ENCODE assay signal across 26 mouse cellular contexts in genomic region chr2:9287077-9287476, GRCm38 (mm10).
"Had no signal": no experiment of that assay in that cellular context is flagged by ENCODE, and none has a peak within 500 bp of the region (broad histone marks: within the 10 kb centered on the region; RNA-seq: fewer than 3 reads in every experiment).

No protein-coding gene starts in this region.

- H3K4me3 ChIP-seq: heart, embryonic 10.5 days; heart, embryonic 12.5 days; hindbrain, embryonic 10.5 days; hindbrain, embryonic 12.5 days; intestine, embryonic 15.5 days; layer of hippocampus, adult 2 months; left cerebral cortex, adult 2 months; limb, embryonic 10.5 days; limb, embryonic 12.5 days; liver, embryonic 13.5 days; liver, embryonic 15.5 days had no signal

- H3K9me3 ChIP-seq: heart, embryonic 10.5 days; heart, embryonic 12.5 days; hindbrain, embryonic 10.5 days; hindbrain, embryonic 12.5 days; intestine, embryonic 15.5 days; limb, embryonic 10.5 days; limb, embryonic 12.5 days; liver, embryonic 13.5 days; liver, embryonic 15.5 days had no signal

- DNase-seq: gastrocnemius, postnatal 14 days; gastrocnemius, postnatal 36 days; heart, adult 11 months; heart, postnatal 10 days; heart, postnatal 4 days; kidney, adult 2 months; kidney, adult 9 months; kidney, postnatal 4 days; liver; liver, embryonic 13.5 days; liver, postnatal 0 days had no signal

- H3K9ac ChIP-seq: heart, embryonic 12.5 days; hindbrain, embryonic 12.5 days; hindbrain, embryonic 14.5 days; intestine, embryonic 15.5 days; limb, embryonic 12.5 days; liver, embryonic 13.5 days; liver, embryonic 15.5 days; liver, postnatal 0 days had no signal

- H3K27ac ChIP-seq: heart, embryonic 10.5 days; hindbrain, embryonic 10.5 days; hindbrain, embryonic 12.5 days; hindbrain, embryonic 14.5 days; intestine, embryonic 15.5 days; layer of hippocampus, adult 2 months; left cerebral cortex, adult 2 months; limb, embryonic 10.5 days; limb, embryonic 12.5 days; liver, embryonic 13.5 days; liver, embryonic 15.5 days had no signal

- ATAC-seq: hindbrain, embryonic 16.5 days; inflammation-experienced regulatory T-cells, adult 6 months; intestine, embryonic 15.5 days; intestine, postnatal 0 days; liver, postnatal 0 days had no signal

- H3K27me3 ChIP-seq: heart, embryonic 12.5 days; hindbrain, embryonic 12.5 days; intestine, embryonic 15.5 days; limb, embryonic 12.5 days; liver, embryonic 13.5 days; liver, embryonic 15.5 days had no signal

- H3K4me1 ChIP-seq: heart, embryonic 10.5 days; heart, embryonic 12.5 days; hindbrain, embryonic 10.5 days; hindbrain, embryonic 12.5 days; intestine, embryonic 15.5 days; limb, embryonic 12.5 days; liver, embryonic 13.5 days; liver, embryonic 15.5 days had no signal

- H3K36me3 ChIP-seq: heart, embryonic 10.5 days; heart, embryonic 12.5 days; hindbrain, embryonic 10.5 days; hindbrain, embryonic 12.5 days; intestine, embryonic 15.5 days; limb, embryonic 10.5 days; limb, embryonic 12.5 days; liver, embryonic 13.5 days; liver, embryonic 15.5 days had no signal

- H3K4me2 ChIP-seq: heart, embryonic 12.5 days; hindbrain, embryonic 12.5 days; hindbrain, embryonic 14.5 days; intestine, embryonic 15.5 days; limb, embryonic 12.5 days; liver, embryonic 11.5 days; liver, embryonic 13.5 days; liver, embryonic 15.5 days had no signal
